Mouse (Mus musculus) limb, embryonic 14.5 days (tissue): ENCODE data around the gene Atp8b4. TPM values are rescaled to one million over a fixed set of nuclear protein-coding genes. Genes with fewer than 3 reads are reported as not detected.

Experiments
- ATAC-seq: fragments of 200-750 bp; cut with Nextera tagmentation; 2 replicates; pipeline ENCODE4 v1.8.0; 2017; ENCODE audit warnings: low read depth, moderate number of reproducible peaks, moderate TSS enrichment; ENCODE audit not compliant: low FRiP score
- DNase-seq: peaks from one replicate; pipeline ENCODE4 v3.0.0-alpha.2; 2015; ENCODE audit warnings: low spot score
- H3K27ac ChIP-seq: fragments of 300-500 bp; sonication (generic); replicated peaks from 2 replicates; pipeline ENCODE4 v1.5.1; 2014; ENCODE audit warnings: low read depth, mild to moderate bottlenecking, low read length, moderate library complexity, mixed read lengths
- H3K27me3 ChIP-seq: fragments of 300-500 bp; sonication (generic); 2 replicates; pipeline ENCODE4 v1.6.1; 2014; ENCODE audit warnings: low read length, mixed read lengths; ENCODE audit not compliant: control insufficient read depth, insufficient read depth
- H3K36me3 ChIP-seq: fragments of 300-500 bp; sonication (generic); 2 replicates; pipeline ENCODE4 v1.6.1; 2014; ENCODE audit warnings: mild to moderate bottlenecking, low read length, moderate library complexity, mixed read lengths; ENCODE audit not compliant: control insufficient read depth, insufficient read depth
- H3K4me1 ChIP-seq: fragments of 300-500 bp; sonication (generic); 2 replicates; pipeline ENCODE4 v1.6.1; 2014; ENCODE audit warnings: antibody characterized with exemption, low read length, mixed read lengths; ENCODE audit not compliant: control insufficient read depth, insufficient read depth
- H3K4me2 ChIP-seq: fragments of 300-500 bp; sonication (generic); replicated peaks from 2 replicates; pipeline ENCODE4 v1.6.1; 2014; ENCODE audit warnings: low read depth, mild to moderate bottlenecking, low read length, moderate library complexity; ENCODE audit not compliant: severe bottlenecking
- H3K4me3 ChIP-seq: fragments of 300-500 bp; sonication (generic); replicated peaks from 2 replicates; pipeline ENCODE4 v1.5.1; 2014; ENCODE audit warnings: low read length
- H3K9ac ChIP-seq: fragments of 300-500 bp; sonication (generic); 2 replicates; pipeline ENCODE4 v1.6.1; 2014; ENCODE audit warnings: mild to moderate bottlenecking, low read depth, low read length, moderate library complexity; ENCODE audit not compliant: severe bottlenecking
- H3K9me3 ChIP-seq: fragments of 300-500 bp; sonication (generic); 2 replicates; pipeline ENCODE4 v1.6.1; 2016; ENCODE audit warnings: low read length; ENCODE audit not compliant: control insufficient read depth
- POLR2A ChIP-seq: fragments of 200-500 bp; IDR thresholded peaks from 2 replicates; pipeline ENCODE4 v1.8.0; 2012; ENCODE audit warnings: inconsistent platforms, mild to moderate bottlenecking, moderate library complexity, borderline replicate concordance; ENCODE audit not compliant: insufficient read depth, insufficient read length; ENCODE audit errors: extremely low read depth
- WGBS: fragments of 180-500 bp; shearing (Covaris S2); extraction: QIAGEN DNeasy Blood & Tissue Kit; methylation state at CpG from one replicate; pipeline ENCODE4 v1.1.7; 2014; 5-methylcytosine and 5-hydroxymethylcytosine counted together
- polyA plus RNA-seq, 2 experiments: library from polyadenylated mRNA; depleted of rRNA in 1 of 2; stranded (reverse) in 1 of 2; unstranded in 1 of 2; fragments of >200 nt; fragmentation: Nextera tagmentation in 1 of 2; extraction: Ambion mirVana in 1 of 2; gene quantifications; 2 replicates each; pipeline versions ENCODE4 v1.2.1 to v1.2.3; 2012 to 2014

Atp8b4 gene
- polyA plus RNA-seq, 2 experiments, result 0.36 to 0.40 TPM

DNA sequence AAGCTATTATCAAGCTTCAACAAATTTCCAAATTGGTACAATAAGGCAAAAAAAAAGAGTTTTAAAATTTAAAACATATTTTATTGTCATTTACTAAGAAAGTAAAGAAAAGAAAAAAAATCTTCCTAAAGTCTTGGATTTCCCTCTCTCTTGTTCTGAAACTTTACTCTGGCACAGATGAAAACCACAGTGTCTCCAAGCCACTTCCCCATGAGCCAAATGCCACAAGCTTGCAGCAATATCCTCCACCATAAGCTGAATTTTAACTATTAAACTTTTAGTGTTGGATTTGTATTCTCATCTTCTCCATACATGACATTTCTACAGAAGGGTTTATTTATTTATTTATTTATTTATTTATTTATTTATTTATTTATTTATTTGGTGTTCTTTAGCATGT lies 114.4 kb downstream of the Atp8b4 start:
- Histone ChIP-seq H3K4me1 (no peaks in the 10 kb centered on the region), H3K9ac (no peak overlapping the region), H3K9me3 (no peaks in the 10 kb centered on the region), H3K4me2 (no peak overlapping the region), H3K27me3 (no peaks in the 10 kb centered on the region), H3K27ac (no peak overlapping the region), H3K36me3 (no peaks in the 10 kb centered on the region), H3K4me3 (no peak overlapping the region)
- DNase-seq, result no peak
- no peak for TF ChIP-seq POLR2A
- no peak for ATAC-seq

DNA sequence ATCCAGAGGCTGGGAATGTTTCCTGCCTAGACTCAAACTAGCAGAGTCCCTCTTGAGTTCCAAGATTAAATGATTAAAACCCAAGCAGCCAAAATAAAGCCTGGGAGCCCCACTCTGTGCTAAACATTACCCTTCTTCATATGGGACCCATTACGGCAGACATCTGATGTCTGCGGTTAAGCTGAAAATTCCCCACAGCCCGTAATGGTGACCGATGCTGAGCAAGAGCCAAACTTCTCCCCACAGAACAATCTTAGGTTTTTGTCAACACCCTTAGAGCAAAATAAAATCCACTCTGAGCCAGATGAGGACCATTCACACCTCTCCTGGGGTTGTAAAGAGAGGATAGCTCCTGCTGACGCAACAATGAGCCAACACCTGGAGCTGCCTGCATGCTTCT lies 120.2 kb downstream of the Atp8b4 start:
- no peak for TF ChIP-seq POLR2A
- Histone ChIP-seq H3K36me3 (no peaks in the 10 kb centered on the region), H3K9ac (no peak overlapping the region), H3K4me1 (no peaks in the 10 kb centered on the region), H3K9me3 (no peaks in the 10 kb centered on the region), H3K4me3 (no peak overlapping the region), H3K4me2 (no peak overlapping the region), H3K27ac (no peak overlapping the region), H3K27me3 (no peaks in the 10 kb centered on the region)
- DNase-seq, result peak; percentile 67
- peak; percentile 67 for ATAC-seq
- WGBS, result 54% methylated on average over 5 of the region's 5 CpGs

DNA sequence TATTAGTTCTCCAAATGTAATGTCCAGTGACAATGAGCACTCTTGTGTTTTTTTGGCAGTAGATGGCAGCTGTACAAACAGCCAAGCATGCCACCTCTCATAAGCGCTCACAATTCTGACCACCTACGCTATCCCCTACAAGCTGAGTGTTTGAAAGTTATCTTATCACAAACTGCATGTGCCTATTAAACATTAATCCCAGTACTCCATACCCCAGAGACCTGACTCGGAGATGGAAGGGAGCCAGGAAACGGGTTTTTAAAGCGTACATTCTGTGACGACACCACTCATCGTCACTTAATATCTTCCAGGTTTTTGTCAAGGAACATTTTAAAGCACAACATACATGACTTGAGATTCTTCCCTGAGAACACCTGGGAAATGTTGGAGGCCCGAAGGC lies 128.8 kb downstream of the Atp8b4 start:
- DNase-seq (no peak), ATAC-seq (no peak)
- H3K4me1 ChIP-seq, result no peaks in the 10 kb centered on the region
- no peak overlapping the region for H3K4me3 ChIP-seq
- no peaks in the 10 kb centered on the region for H3K9me3 ChIP-seq
- H3K27me3 ChIP-seq, result no peaks in the 10 kb centered on the region
- 72% methylated on average over 8 of the region's 8 CpGs for whole genome bisulfite sequencing
- no peak overlapping the region for H3K4me2 ChIP-seq
- H3K36me3 ChIP-seq, result no peaks in the 10 kb centered on the region
- TF ChIP-seq POLR2A, result no peak
- no peak overlapping the region for H3K27ac ChIP-seq
- no peak overlapping the region for H3K9ac ChIP-seq

DNA sequence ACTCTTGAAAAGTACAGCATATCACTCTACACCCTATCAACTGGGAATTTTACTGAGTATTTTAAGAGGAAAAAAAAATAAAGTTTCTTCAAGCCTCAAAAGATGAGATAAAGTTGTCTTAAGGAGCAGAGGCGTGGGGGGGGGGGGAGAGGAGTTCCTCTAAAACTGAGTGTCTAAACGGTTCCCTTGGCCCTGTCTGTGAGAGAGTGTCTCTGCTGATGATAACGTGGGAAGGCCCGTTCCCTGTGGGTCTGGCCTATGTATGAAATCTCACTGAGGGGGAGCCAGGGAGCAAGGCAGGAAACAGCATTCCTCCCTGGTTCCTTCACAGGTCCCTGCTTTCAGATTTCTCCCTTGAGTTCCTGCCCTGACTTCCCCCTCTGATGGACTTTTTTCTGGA lies 130.7 kb downstream of the Atp8b4 start:
- WGBS, result 35% methylated on average over 4 of the region's 4 CpGs
- no peak for TF ChIP-seq POLR2A

DNA sequence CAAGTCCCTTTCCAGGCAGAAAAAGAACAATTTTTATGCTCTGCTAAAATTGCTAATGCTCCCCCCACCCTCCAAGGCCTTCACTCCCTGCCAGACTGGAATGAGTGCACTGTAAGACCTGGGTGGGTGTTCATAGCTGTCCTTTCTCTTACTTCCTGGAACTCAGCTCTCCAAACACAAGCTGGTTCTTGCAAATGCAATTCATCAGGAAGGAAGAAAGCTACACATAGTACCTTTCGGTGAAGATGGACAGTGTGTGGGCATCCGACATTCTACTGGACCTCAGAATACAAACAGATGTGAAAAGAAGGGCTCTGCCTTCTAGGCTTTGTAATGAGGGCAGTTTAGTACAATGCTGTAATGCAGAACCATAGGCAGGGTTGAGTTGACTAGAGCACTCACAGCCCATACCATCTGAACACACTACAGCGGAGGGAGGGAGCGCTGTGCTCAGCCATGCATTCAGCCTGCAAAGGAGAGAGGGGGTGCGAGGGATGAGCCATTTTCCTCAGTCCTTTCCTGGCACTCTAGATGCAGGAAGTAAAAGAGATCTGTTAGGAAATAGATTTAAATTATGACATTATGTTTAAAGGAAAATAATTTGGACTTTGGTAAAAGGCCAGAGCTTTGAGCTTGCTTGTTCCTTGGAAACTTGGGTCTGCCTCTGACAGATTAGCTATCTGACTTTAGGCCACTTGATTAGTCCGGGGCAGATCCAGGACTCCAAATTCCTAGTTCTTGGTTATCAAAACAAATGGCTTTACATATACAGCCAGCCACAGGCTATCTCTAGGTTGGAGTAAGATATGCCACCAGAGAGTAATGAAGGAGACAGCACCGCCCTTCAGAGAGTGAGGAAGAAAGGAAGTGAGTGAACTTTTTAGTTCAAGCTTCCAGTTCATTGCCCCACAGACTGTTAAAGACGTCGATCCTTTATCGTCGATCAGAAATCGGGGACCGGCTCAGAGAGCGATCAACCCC lies 136.4 kb downstream of the Atp8b4 start:
- Histone ChIP-seq H3K27me3 (no peaks in the 10 kb centered on the region), H3K4me3 (no peak overlapping the region), H3K36me3 (no peaks in the 10 kb centered on the region), H3K9ac (no peak overlapping the region), H3K4me2 (no peak overlapping the region), H3K9me3 (no peaks in the 10 kb centered on the region), H3K27ac (no peak overlapping the region), H3K4me1 (no peaks in the 10 kb centered on the region)
- no peak for TF ChIP-seq POLR2A
- 89% methylated on average over 14 of the region's 14 CpGs for WGBS
- DNase-seq, result no peak
- no peak for ATAC-seq

More for the DNA sequence above, 130.7 kb downstream of the Atp8b4 start:
- Histone ChIP-seq H3K36me3 (no peaks in the 10 kb centered on the region), H3K9ac (no peak overlapping the region), H3K4me2 (no peak overlapping the region), H3K27ac (no peak overlapping the region), H3K27me3 (no peaks in the 10 kb centered on the region), H3K4me1 (no peaks in the 10 kb centered on the region), H3K4me3 (no peak overlapping the region), H3K9me3 (no peaks in the 10 kb centered on the region)
- ATAC-seq (no peak), DNase-seq (no peak)
